Mouse (Mus musculus) sigmoid colon, adult 10 weeks (tissue): Measurements from ENCODE around the gene Htr1b. TPM values are rescaled to one million over a fixed set of nuclear protein-coding genes. Genes with fewer than 3 reads are reported as not detected.

Experiments used
- polyA plus RNA-seq: library from polyadenylated mRNA; stranded (reverse); fragments of 350-450 nt; fragmentation: Illumina TruSeq; extraction: RNeasy Lipid Tissue Mini Kit (QIAGEN cat#74804); gene quantifications from one replicate; pipeline ENCODE4 v1.2.3, GENCODE M21; 2014; ENCODE audit warnings: low read depth, low replicate concordance

Htr1b gene
- polyA plus RNA-seq = 0.69 TPM

DNA sequence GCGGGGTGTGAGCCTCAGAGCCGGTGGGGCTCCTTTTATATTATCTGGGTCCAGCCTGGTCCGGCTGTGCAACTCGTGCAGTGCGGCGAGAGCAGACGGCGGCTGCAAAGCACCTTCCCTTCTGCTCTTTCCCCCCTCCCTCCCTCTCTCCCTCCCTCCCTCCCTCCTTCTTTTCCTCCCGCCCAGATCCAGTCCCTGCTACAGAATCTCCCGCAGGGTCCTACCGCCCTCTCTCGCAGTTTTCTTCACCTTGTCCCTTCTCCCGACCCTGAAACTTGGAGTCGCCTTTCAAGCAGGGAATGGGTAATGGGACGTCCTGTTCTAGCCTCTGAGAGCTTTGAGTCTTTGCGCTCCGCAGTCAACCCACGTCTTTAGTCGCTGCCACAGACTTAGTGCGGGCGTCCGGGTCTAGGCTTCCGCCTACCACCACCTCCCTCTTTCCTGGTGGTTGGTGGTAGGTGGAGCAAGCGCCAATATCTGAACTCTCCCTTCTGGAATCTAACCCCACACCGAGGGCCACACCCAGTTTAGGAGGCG lies at the start of gene Htr1b:
Htr1b (minus strand) TSS at position 392 of the 537 bp plus-strand sequence.

Other genes starting within 250 kb of the Htr1b start
- gene Mei4, start 229.8 kb upstream of the Htr1b start, polyA plus RNA-seq = 0.22 TPM